Comparison of ENCODE assay signal across 8 mouse cellular contexts in the genomic region with DNA sequence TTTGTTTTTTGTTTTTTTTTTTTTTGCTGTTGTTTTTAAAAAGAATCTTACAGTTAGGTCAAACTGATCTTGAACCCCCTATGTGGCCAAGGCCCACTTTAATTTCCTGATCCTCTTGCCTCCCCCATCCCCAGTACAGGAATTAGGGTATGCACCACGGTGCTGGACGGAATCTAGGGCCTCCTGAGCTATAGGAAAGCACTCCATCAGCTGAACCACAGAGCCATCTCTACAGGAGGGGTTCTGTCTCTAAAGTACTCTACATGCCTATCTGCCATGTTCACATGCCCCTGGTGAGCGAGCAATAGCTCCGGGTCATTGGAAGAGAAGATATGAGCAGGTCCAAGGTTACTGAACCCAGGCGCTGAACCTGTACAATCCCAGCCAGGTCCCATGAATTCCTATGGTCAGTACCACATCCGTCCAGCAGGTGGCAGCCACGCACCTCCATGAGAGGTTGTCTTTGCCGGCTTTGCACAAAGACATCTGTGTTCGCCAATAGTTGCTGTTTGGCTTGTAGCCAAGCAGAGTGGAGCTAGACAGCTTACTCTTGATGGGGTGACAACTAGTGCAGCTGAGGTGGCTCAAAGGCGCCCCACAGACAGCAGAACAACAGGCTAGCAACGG.
DNase-seq lines count a peak whose midpoint lies in the region; ATAC-seq lines count a peak whose summit lies in the region.

No protein-coding gene starts in this region.

- H3K4me3 ChIP-seq in hindbrain, embryonic 12.5 days: no peak overlapping the region

- H3K4me2 ChIP-seq in hindbrain, embryonic 12.5 days (replicated peaks): peak overlapping the region; percentile 19; the same call in 1 of the 2 replicates

- peak; percentile 90 for DNase-seq in NIH3T3 (ENCODE audit: low read depth)
- DNase-seq in cerebellum, adult 9-10 months: peak; percentile 83
- DNase-seq in frontal cortex, adult 2 months (ENCODE audit: extremely low spot score in 1 of 2, low spot score in 1 of 2): peak; percentile 85 to 98
- peak; percentile 97 for DNase-seq in layer of hippocampus, postnatal 10 days (ENCODE audit: low spot score in 2 of 2)
- peak; percentile 83 for DNase-seq in lung, postnatal 25 days (ENCODE audit: low spot score)
- DNase-seq in retina, postnatal 7 days (ENCODE audit: low read depth, low spot score): peak; percentile 88
- peak; percentile 73 to 89 for DNase-seq in urinary bladder, adult 18-20 months (ENCODE audit: low spot score in 2 of 2)

- H3K27me3 ChIP-seq in hindbrain, embryonic 12.5 days: no peaks in the 10 kb centered on the region

- H3K9me3 ChIP-seq in hindbrain, embryonic 12.5 days (replicated peaks): peaks cover 3% of the 10 kb centered on the region; the same call in 1 of the 2 replicates

- H3K27ac ChIP-seq in hindbrain, embryonic 12.5 days: peak overlapping the region; percentile 67

- no peak overlapping the region for H3K9ac ChIP-seq in hindbrain, embryonic 12.5 days

- H3K4me1 ChIP-seq in hindbrain, embryonic 12.5 days: peaks cover 11% of the 10 kb centered on the region

- H3K36me3 ChIP-seq in hindbrain, embryonic 12.5 days: peaks cover 3% of the 10 kb centered on the region; the same call in 1 of the 2 replicates

- 16% methylated on average over 11 of the region's 11 CpGs for WGBS in hindbrain, embryonic 12.5 days

- peak; percentile 95 for ATAC-seq in hindbrain, embryonic 12.5 days (ENCODE audit: low FRiP score)
